Mouse (Mus musculus): ENCODE measurements around the gene Arhgef39.
A peak's percentile ranks its signal among the peaks of the same experiment; 100 is the strongest.

The Arhgef39 gene

GRCm38 (mm10) chr4:43499407-43500333 lies at the start of gene Arhgef39:
Arhgef39 (minus strand) TSS chr4:43499695.
- DNase-seq (ENCODE audit: low read depth, low spot score), result peak; percentile 89

DNA sequence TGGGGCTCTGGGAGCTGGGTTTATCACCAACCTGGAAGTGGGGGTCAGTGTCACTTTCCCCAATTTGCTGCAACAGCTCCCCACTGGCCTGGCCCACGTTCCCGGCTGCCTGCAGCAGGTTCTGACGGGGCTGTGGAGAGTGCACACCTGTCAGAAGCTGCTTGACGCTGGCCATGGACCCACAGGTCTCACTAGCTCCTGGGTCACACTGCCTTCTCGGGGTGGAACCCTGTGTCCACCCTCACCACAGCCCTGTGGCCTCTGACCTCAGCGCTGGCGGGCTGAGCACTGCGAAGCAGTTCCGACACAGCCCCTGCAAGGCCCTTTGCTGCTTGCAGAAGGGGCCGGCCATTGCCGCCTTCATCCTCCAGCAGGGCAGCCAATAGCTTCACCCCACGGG lies 49.6 kb upstream of the Arhgef39 start:
- no peak for DNase-seq (ENCODE audit: low read depth, low spot score)

DNA sequence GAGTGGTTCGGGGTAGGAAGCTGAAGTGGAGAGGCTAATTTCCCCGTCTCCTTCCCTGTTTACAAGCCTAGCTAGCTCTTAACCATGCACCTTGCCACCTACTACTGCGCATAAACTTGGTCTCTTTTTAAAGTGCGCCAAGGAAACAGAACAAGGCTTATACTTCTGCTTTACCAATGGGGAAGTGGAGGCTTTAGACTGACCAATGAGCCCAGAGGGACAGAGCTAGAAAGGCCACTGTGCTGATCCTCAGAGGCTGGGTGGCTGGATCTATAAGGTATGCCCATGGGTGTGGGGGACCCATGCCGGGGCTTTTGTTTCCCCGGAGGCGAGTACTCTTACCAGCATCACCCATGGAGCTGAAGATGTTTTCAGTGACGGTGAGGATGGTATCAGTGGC lies 47.7 kb upstream of the Arhgef39 start:
- no peak for DNase-seq (ENCODE audit: low read depth, low spot score)

GRCm38 (mm10) chr4:43546375-43547047 lies 47.0 kb upstream of the Arhgef39 start:
- DNase-seq (ENCODE audit: low read depth, low spot score), result no peak

DNA sequence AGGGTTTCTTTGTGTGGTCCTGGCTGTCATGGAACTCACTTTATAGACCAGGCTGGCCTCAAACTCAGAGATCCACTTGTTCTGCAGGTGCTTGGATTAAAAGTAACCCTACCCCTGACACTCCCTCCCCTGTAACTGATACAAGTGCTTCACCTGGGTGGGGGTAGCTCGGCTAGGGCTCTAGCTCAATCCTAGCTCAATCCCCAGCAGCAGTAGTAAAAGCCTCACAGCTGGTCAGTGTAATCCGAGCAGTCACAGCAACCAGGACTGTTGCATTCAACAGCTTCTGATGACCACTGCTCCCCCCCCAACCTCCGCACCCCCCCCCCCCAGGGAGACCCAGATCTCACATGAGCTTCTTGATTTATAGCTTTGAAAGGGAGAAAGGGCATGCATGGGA lies 42.5 kb upstream of the Arhgef39 start:
- DNase-seq (ENCODE audit: low read depth, low spot score), result no peak

- no peak for DNase-seq (ENCODE audit: low read depth, low spot score)
These were observed 36.5 kb upstream of the Arhgef39 start for GRCm38 (mm10) chr4:43536031-43536430.

DNA sequence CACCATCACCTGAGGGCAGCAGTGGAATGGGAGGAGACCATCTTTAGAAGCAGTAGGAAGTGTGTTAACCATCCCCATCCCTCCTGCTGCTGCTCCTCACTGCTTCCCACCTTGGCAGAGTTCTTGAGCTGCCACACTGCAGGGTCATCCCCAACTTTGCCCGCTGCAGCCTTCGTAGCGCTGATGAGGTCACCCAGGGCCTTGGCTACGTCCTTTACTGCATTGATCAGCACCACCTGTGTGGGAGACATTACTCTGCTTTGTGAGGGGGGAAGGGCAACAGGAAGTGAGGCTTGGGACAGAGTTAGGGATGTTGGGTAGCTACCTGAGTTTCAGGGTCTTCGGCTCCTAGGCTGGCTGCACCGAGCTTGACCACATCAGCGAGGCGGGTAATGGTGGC lies 36.1 kb upstream of the Arhgef39 start:
- DNase-seq (ENCODE audit: low read depth, low spot score), result no peak

DNA sequence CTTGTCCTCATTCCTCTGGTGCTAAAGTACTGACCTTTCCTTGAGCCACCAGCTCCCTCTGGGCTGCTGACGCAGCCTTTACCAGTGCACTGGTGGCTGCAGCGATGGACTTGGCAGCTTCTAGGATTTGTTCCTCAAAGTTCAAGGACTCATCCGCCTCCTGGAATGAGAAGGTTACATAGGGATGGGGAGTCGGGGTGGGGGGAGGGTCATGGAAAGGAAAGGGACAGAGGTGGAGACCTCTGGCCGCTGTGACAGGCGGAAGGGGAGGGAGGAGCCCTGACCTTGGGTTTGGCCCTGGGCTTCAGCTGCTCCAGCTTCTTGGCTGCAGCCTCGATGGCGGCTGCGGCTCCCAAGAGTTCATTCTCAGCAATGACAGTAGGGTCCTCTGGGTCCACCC lies 33.8 kb upstream of the Arhgef39 start:
- DNase-seq (ENCODE audit: low read depth, low spot score), result no peak

DNA sequence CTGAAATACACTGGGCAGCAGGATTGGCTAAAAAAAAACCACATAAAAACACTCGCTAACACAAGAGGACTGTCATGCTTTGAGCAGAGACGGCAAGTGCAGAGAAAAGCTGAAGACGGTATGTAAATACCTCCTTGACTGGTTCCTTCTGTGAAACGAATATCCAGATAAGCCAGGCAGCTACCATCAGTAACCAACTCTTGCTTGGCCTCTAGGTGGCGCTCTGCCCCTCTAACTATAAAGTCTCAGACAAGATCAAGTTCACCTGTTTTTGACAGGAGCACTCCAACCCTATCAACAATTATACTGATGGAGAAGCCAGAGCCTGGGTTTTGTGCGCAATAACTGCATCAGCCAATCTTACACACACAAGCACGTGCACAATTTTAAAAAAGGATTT lies 31.1 kb upstream of the Arhgef39 start:
- peak; percentile 69 for DNase-seq (ENCODE audit: low read depth, low spot score)

DNA sequence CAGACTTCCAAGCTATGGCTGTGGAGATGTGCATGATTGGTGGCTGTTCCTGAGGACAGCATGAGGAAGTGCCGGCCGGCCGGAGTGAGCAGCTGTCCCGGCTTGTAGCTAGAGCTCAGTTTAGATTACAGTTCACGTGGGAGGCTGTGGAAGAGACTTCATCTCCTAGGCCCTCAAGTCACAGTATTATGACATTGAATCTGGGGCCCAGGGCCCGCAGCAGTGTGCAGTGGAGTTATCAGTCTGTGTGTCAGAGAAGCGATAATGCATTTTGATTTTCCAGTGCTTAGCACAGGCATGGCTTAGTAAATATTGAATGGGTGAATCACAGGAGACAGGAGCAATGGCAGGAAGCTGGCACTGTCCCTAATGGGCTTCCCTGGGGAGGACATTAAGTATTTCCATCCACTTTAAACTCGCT lies 30.6 kb upstream of the Arhgef39 start:
- no peak for DNase-seq (ENCODE audit: low read depth, low spot score)

- no peak for DNase-seq (ENCODE audit: low read depth, low spot score)
These were observed 29.0 kb upstream of the Arhgef39 start for GRCm38 (mm10) chr4:43528487-43528886.

DNA sequence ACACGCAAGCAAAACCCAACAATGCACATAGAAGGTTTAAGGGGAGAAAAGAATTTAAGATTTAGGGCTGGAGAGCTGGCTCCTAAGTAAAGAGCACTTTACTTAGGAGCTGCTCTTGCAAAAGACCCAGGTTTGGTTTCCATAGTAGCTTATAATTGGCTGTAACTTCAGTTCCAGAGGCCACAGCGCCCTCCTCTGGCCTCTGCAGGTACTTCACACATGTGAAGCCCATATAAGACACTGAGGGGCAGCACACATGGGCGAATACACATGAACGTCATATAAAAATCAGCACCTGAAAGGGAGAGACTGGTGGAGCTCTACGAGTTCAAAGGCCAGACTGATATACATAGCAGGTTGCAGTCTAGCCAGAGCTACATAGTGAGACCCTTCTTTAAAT lies 28.4 kb upstream of the Arhgef39 start:
- no peak for DNase-seq (ENCODE audit: low read depth, low spot score)

DNA sequence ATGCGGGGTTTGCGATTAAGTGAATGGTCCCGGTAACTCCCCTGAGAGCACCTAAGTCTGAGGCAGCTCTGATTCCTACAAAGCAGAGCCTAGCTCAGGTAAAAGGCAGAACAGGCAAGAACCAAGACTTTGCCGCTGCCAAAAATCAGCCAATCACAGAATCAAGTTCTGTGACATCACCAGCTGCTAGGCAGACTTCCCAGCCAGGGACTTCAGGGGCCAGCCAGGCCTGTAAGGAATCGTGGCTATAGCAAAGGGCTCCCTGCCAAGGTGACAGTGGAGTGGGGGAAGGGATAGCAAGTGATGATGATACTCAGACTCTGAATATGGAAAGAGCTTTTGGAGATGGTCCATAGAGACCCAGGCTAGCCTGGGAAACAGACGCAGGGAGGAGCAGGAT lies 20.5 kb upstream of the Arhgef39 start:
- DNase-seq (ENCODE audit: low read depth, low spot score), result no peak

DNA sequence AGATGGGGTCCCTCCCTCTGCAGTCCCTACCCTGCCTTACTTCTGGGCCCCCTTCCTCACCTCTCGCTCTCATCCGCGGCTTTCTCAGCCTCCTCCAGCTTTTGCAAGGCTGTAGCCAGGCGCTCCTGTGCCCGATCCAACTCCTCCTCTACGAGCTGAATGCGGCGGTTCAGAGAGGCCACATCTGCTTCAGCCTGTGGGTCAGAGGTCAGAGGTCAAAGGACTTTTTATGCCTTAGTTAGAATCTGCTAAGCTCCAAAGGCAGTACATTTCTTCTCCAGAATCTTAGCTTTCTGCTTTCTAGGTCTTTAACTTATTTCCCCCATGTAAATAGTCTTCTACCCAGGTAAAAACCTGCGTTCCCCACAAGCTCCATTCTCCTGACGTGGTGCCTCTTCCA lies 20.1 kb upstream of the Arhgef39 start:
- no peak for DNase-seq (ENCODE audit: low read depth, low spot score)

- DNase-seq (ENCODE audit: low read depth, low spot score), result no peak
These were observed 16.5 kb upstream of the Arhgef39 start for GRCm38 (mm10) chr4:43515764-43516708.

GRCm38 (mm10) chr4:43513791-43514190 lies 14.3 kb upstream of the Arhgef39 start:
- no peak for DNase-seq (ENCODE audit: low read depth, low spot score)

- no peak for DNase-seq (ENCODE audit: low read depth, low spot score)
These were observed 13.8 kb upstream of the Arhgef39 start for GRCm38 (mm10) chr4:43513300-43513699.

GRCm38 (mm10) chr4:43512653-43513052 lies 13.2 kb upstream of the Arhgef39 start:
- no peak for DNase-seq (ENCODE audit: low read depth, low spot score)

GRCm38 (mm10) chr4:43511675-43512454 lies 12.4 kb upstream of the Arhgef39 start:
- no peak for DNase-seq (ENCODE audit: low read depth, low spot score)

GRCm38 (mm10) chr4:43509109-43509508 lies 9.6 kb upstream of the Arhgef39 start:
- DNase-seq (ENCODE audit: low read depth, low spot score), result no peak

DNA sequence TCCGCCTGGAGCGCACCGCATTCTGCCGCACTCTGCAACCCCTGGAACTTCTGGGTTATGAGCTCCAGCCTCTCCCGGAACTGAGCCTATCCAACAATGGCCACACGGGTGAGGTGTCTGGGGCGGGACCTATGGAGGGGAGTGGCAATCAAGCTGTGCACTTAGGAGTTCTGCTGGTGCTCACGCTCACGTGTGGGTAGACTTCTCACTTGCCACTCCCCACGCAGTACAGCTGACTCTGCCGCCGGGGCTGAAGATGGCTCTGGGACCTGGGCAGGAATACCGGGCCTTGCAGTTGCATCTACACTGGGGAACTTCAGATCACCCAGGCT lies 9.1 kb upstream of the Arhgef39 start:
- DNase-seq (ENCODE audit: low read depth, low spot score), result no peak

All from c-Kit-negative CD71-positive TER-119-positive erythroid progenitor cells, embryonic 14.5 days (primary cell).